Mouse (Mus musculus) cerebellum, adult 9-10 months (tissue): Measurements from ENCODE around the gene 4931422A03Rik.

Experiments used
- DNase-seq: peaks from one replicate; pipeline ENCODE4 v3.0.0; 2022

4931422A03Rik gene

GRCm38 (mm10) chr2:103968919-103969436, 59.2 kb downstream of the 4931422A03Rik start:
- DNase-seq = no peak

GRCm38 (mm10) chr2:103968186-103968585, 60.0 kb downstream of the 4931422A03Rik start:
- DNase-seq = no peak

- DNase-seq = no peak
Measured at GRCm38 (mm10) chr2:103965391-103965790, 62.8 kb downstream of the 4931422A03Rik start.

GRCm38 (mm10) chr2:103962349-103962748, 65.8 kb downstream of the 4931422A03Rik start:
- no peak for DNase-seq

- DNase-seq = no peak
Measured at GRCm38 (mm10) chr2:103959574-103959973, 68.6 kb downstream of the 4931422A03Rik start.

GRCm38 (mm10) chr2:103959066-103959465, 69.1 kb downstream of the 4931422A03Rik start:
- no peak for DNase-seq

GRCm38 (mm10) chr2:103958634-103959033, 69.5 kb downstream of the 4931422A03Rik start:
- DNase-seq = no peak

GRCm38 (mm10) chr2:103957649-103958546, 70.3 kb downstream of the 4931422A03Rik start, which contains the start of gene Lmo2:
Lmo2 (plus strand) TSS chr2:103957986.
- DNase-seq = no peak

GRCm38 (mm10) chr2:103956867-103957266, 71.3 kb downstream of the 4931422A03Rik start:
- no peak for DNase-seq

- no peak for DNase-seq
Measured at GRCm38 (mm10) chr2:103955714-103956113, 72.4 kb downstream of the 4931422A03Rik start.

- DNase-seq = no peak
Measured at GRCm38 (mm10) chr2:103953050-103953835, 74.9 kb downstream of the 4931422A03Rik start.

GRCm38 (mm10) chr2:103947982-103948655, 80.0 kb downstream of the 4931422A03Rik start:
- DNase-seq = no peak

- DNase-seq = no peak
Measured at GRCm38 (mm10) chr2:103946892-103947291, 81.3 kb downstream of the 4931422A03Rik start.

GRCm38 (mm10) chr2:103945571-103946092, 82.5 kb downstream of the 4931422A03Rik start:
- no peak for DNase-seq

- DNase-seq = no peak
Measured at GRCm38 (mm10) chr2:103944859-103945258, 83.3 kb downstream of the 4931422A03Rik start.

- no peak for DNase-seq
Measured at GRCm38 (mm10) chr2:103941085-103941484, 87.1 kb downstream of the 4931422A03Rik start.

- DNase-seq = no peak
Measured at GRCm38 (mm10) chr2:103939003-103939402, 89.2 kb downstream of the 4931422A03Rik start.

- DNase-seq = no peak
Measured at GRCm38 (mm10) chr2:103938573-103938972, 89.6 kb downstream of the 4931422A03Rik start.

GRCm38 (mm10) chr2:103937670-103938069, 90.5 kb downstream of the 4931422A03Rik start:
- no peak for DNase-seq

- no peak for DNase-seq
Measured at GRCm38 (mm10) chr2:103936666-103937065, 91.5 kb downstream of the 4931422A03Rik start.

GRCm38 (mm10) chr2:103935691-103936435, 92.3 kb downstream of the 4931422A03Rik start:
- DNase-seq = no peak

GRCm38 (mm10) chr2:103934670-103935069, 93.5 kb downstream of the 4931422A03Rik start:
- no peak for DNase-seq
